Mouse (Mus musculus) NIH3T3 (cell line): ENCODE measurements around the gene BC005561.
"Not testable (repeated sequence)": the region's sequence is repeated elsewhere in the genome, so short reads cannot be mapped to it uniquely, and the experiment has no call there.

Source experiments
- DNase-seq: peaks from one replicate; pipeline ENCODE4 v3.0.0-alpha.2; 2012; ENCODE audit warnings: low read depth

Gene BC005561

GRCm38 (mm10) chr5:104508195-104508891 is at the start of gene BC005561:
Gene BC005561, plus strand, starts transcription at chr5:104508352.
- peak; percentile 89 for DNase-seq

DNA sequence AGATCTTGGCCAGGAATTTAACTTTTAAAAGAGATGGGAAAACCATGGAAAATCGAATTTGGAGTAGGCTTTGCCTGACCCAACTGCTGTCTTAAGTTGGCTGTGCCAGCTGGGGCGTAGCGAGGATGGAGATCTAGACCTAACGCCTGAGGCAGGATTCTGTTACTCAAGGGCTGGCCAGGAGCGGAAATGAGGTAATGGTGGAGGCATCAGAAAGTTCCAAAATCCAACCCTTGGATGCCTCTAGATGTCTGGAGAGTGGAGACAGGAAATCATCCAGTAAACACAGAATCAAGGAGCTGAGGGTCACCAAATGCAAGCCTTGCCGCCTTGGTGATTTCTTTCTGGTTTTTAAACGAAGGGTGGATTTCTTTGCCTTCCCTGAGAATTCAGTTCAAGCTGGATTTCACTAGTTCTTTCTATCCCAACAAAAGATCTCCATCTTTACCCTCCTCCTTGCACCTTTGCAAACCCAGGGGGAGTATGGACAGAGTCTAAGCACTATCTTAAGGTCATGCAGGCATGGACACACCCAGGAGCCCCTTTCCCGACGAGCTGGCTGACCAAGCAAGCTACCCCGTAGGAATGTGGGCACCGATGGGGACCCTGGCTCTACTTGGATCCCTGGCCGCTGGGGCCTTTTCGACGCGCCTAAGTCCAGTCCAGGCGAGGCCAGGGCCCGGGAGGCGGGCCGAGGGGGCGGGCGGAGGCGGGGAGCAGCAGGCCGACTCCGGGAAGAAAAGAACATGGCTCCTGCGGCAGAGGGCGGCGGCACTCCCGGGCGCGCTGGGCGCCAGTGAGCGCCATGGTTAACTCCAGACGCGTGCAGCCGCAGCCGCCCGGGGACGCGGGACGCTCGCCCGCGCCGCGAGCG is 49.1 kb upstream of the BC005561 start, which contains the start of gene Pkd2:
TSS of gene Pkd2 (plus strand) at position 619 of the 874 bp plus-strand sequence.
- DNase-seq: peak; percentile 94

- DNase-seq: peak; percentile 86
Measured at GRCm38 (mm10) chr5:104459706-104460455, 48.3 kb upstream of the BC005561 start.

DNA sequence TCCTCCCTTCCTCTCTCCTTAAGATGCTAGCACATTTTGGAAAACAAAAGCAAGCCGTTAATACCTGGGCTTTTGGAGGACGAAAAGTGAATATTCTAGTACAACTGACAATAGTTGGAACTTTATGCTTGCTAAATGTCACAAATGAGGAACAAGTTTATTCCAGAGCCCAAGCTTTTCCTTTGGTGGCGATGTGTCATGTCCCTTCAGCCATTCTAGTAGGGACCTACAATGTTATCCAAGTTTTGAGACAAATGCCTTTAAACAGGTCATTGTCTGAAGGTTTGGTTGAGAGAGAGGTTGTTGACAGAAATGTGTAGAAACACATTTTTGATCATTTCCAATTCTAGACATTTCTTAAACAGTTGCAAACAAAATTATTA is 47.7 kb upstream of the BC005561 start:
- DNase-seq: no peak

- DNase-seq: peak; percentile 36
Measured at GRCm38 (mm10) chr5:104460856-104461255, 47.3 kb upstream of the BC005561 start.

GRCm38 (mm10) chr5:104465279-104465678 is 42.9 kb upstream of the BC005561 start:
- DNase-seq: peak; percentile 64

- peak; percentile 84 for DNase-seq
Measured at GRCm38 (mm10) chr5:104465731-104466130, 42.4 kb upstream of the BC005561 start.

DNA sequence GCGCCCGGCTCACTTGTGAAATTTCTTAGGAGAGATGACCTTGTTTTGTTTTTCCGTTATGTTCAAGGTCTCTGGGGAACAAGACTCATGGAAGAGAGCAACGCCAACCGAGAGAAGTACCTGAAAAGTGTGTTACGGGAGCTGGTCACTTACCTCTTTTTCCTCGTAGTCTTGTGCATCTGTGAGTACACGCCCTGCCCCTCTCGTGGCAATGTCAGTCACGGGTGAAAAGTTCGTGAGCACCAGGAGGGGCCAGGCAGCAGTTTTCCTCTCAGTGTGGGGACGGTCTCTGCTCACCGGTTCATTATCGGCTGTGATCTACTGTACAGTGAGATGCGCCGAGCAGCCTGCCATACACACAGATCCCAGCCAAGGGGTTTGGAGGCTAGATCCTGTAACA is 41.3 kb upstream of the BC005561 start:
- DNase-seq: no peak

DNA sequence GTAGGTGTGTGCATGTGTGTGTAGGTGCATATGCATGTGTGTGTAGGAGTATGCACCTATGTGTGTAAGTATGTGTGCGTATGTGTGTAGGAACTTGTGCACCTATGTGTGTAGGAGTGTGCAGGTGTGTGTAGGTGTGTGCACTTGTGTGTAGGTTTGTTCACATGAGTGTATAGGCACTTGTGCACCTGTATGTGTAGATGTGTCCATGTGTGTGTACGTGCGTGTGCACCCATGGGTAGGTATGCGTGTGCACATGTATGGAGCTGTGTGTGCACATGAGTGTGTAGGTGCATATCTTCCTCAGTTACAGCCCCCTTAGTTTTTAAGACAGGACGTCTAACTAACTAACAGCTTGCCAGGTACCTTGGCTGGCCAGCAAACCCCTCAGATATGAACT is 39.6 kb upstream of the BC005561 start:
- no peak for DNase-seq

DNA sequence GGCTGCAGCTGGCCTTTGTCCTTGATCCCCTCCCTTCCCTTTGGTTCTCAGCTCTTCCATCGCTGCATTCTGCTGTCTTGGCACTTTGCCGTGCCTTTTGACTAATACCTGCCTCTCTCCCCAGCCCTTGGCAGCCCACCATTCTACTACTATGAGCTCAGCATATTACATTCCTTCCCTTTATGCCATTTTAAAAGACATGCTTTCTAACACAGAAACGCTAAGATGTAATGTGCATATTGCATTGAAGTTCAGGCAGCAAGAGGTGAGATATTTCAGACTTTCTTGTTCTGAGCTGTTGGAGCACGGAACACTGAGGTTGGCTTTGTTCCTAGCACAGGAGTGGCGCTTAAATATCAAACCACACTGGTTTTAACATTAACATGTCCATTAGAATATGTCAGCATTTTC is 37.2 kb upstream of the BC005561 start:
- DNase-seq: no peak

DNA sequence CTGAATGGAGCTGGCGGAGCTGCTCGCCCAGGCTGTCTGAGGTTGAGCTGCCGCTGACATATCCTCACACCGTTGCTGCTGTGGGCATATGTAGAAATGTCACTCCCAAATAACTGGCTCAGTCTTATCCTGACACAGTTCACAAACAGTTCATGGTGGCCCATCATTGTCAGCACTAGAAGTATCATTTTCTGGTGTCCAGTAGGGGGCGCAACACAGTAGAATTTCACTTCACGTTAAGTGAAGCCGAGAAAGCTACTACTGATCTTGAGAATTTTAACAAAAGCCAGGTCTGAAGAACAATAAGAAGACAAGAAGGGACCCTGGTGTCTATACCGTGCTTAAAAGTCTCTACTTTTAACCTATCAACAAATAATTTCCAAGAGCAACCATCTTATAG is 35.8 kb upstream of the BC005561 start:
- peak; percentile 41 for DNase-seq

DNA sequence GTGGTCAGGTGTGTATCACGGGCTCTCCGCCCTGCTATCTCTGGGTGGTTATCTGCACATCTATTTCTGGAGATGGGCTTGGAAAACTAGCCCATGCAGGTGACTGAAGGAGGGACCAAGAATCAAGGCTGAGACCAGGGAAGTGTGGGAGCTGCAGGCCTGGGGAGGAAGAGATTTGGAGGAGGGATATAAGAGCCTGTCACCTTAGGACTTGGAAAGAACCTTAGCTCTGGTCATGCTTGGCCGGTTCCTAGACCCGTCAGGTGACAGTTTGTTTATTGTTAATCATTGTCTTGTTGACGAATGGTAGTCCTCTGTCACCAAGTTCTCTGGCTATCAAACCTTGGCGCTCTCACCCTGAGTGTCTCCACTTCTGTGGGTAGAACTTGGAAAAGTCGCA is 27.8 kb upstream of the BC005561 start:
- no peak for DNase-seq

DNA sequence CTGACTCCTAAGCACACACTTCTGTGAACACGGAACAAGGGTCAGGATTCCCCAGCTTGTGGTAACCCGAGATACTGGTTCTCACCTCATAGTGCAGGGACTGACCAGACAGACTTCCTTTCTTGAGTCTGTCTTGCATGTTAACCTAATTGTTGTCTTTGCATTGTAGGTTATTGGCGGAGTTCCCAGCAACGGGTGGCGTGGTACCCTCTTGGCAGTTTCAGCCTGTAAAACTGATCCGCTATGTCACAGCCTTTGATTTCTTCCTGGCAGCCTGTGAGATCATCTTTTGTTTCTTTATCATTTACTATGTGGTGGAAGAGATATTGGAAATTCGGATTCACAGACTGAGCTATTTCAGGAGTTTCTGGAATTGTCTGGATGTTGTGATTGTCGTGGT is 25.3 kb upstream of the BC005561 start:
- no peak for DNase-seq

GRCm38 (mm10) chr5:104491561-104491960 is 16.6 kb upstream of the BC005561 start:
- no peak for DNase-seq

DNA sequence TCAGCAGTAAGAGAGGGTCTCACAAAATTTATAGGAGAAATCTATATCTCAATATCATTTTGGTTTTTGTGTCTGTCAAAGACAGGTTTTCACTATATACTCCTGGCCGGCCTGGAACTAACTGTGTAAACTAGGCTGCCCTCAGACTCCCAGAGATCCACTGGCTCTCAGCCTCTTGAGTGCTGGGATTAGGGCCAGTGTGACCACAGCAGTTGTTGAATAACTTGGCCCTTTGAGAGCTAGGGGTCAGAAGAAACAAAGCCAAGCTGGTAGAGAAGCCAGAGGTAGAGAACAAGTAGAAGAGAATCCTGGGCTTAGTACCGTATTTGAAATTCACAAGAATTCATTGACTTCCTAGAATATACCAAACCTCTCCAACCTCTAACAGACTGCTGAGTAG is 3.3 kb upstream of the BC005561 start:
- no peak for DNase-seq

- DNase-seq: no peak
Measured at GRCm38 (mm10) chr5:104507829-104508194, 340 bp upstream of the BC005561 start.

DNA sequence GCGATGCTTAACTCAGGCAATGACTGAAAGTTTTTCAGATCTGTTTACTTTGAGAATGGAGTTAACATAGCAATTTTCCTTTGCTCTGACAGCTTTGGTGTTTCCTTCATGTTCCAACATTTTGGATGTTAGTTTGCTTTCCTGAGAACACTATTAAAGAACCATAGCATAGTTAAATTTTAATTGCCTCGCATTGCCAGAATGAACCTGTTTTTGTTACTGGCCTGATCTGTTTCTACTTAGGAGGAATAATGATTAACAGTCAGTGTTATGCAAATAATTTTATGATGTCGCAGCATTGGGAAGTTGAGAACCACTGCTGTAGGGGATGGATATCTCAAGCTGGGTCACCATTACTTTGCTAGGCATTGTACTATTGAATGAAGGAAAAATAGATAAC is 3.1 kb downstream of the BC005561 start:
- DNase-seq: no peak

- DNase-seq: no peak
Measured at GRCm38 (mm10) chr5:104538612-104539011, 30.5 kb downstream of the BC005561 start.

DNA sequence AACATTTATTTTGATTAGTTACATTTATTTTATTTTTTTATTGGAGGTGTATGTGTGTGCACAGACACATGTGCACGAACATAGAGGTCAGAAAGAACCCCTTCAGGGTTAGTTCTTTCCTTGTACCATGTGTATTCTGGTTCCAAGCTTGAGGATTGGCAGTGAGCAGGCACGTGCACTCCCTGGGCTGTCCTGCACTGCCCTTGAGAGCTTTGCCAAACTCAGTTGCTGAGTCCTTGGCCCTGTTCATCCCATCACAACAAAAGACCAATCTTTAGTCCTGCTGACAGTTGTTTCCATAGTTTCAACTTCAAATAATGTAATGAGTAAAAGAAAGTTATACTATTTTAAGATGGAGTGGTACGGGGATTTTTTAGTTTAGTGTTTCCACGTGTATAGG is 31.2 kb downstream of the BC005561 start:
- DNase-seq: no peak

GRCm38 (mm10) chr5:104568079-104568478 is 59.9 kb downstream of the BC005561 start:
- DNase-seq: not testable (repeated sequence)

GRCm38 (mm10) chr5:104570766-104571165 is 62.6 kb downstream of the BC005561 start:
- no peak for DNase-seq

GRCm38 (mm10) chr5:104571282-104571921 is 63.2 kb downstream of the BC005561 start:
- DNase-seq: peak; percentile 94
